Mouse (Mus musculus) small intestine, adult 2 months (tissue): ENCODE data around the gene Ovch2. TPM values are rescaled to one million over a fixed set of nuclear protein-coding genes. Genes with fewer than 3 reads are reported as not detected.

Experiments used
- H3K27ac ChIP-seq: fragments of 200-500 bp; 2 replicates; pipeline ENCODE4 v1.5.1; 2012; ENCODE audit warnings: low read depth, low read length, control low read depth, inconsistent platforms; ENCODE audit not compliant: insufficient read depth
- H3K27me3 ChIP-seq: fragments of 200-500 bp; 2 replicates; pipeline ENCODE4 v1.6.1; 2012; ENCODE audit warnings: mild to moderate bottlenecking, moderate library complexity, low read length, inconsistent platforms; ENCODE audit not compliant: control insufficient read depth, insufficient read depth
- H3K36me3 ChIP-seq: fragments of 200-500 bp; 2 replicates; pipeline ENCODE4 v1.6.1; 2012; ENCODE audit warnings: mild to moderate bottlenecking, low read length, control low read depth, inconsistent platforms; ENCODE audit not compliant: control insufficient read depth, insufficient read depth
- H3K4me1 ChIP-seq: fragments of 200-500 bp; 2 replicates; pipeline ENCODE4 v1.6.1; 2012; ENCODE audit warnings: low read length, inconsistent platforms, mixed read lengths; ENCODE audit not compliant: control insufficient read depth, insufficient read depth, insufficient read length
- H3K4me3 ChIP-seq: fragments of 200-500 bp; 2 replicates; pipeline ENCODE4 v1.5.1; 2012; ENCODE audit warnings: low read depth, mild to moderate bottlenecking, control low read depth, inconsistent platforms, low read length, moderate library complexity
- CTCF ChIP-seq: fragments of 200-500 bp; IDR thresholded peaks from 2 replicates; pipeline ENCODE4 v1.5.1; 2012; ENCODE audit warnings: low read depth, mild to moderate bottlenecking, control low read depth, inconsistent platforms, low read length, moderate library complexity, mixed read lengths; ENCODE audit not compliant: insufficient replicate concordance, insufficient read length; ENCODE audit errors: extremely low read depth
- POLR2A ChIP-seq: fragments of 200-500 bp; IDR thresholded peaks from 2 replicates; pipeline ENCODE4 v1.6.1; 2012; ENCODE audit warnings: low read depth, mild to moderate bottlenecking, control low read depth, inconsistent platforms, low read length, moderate library complexity
- WGBS: fragments of 180-500 bp; shearing (Covaris S2); methylation state at CpG from one replicate; pipeline ENCODE4 v1.1.7; 2018; 5-methylcytosine and 5-hydroxymethylcytosine counted together
- polyA plus RNA-seq: library from polyadenylated mRNA; depleted of rRNA; stranded (reverse); fragments of >200 nt; gene quantifications from 2 replicates; pipeline ENCODE4 v1.2.3, GENCODE M21; 2012

Ovch2 gene
- polyA plus RNA-seq, 1 experiment = not detected

- Histone ChIP-seq H3K4me3 (no peak overlapping the region), H3K36me3 (no peaks in the 10 kb centered on the region), H3K4me1 (no peaks in the 10 kb centered on the region; the same call in 1 of the 2 replicates), H3K27ac (no peak overlapping the region), H3K27me3 (no peaks in the 10 kb centered on the region)
- 85% methylated on average over 3 of the region's 3 CpGs for WGBS
- TF ChIP-seq POLR2A = no peak
- TF ChIP-seq CTCF = no peak
These were observed 45.1 kb downstream of the Ovch2 start for GRCm38 (mm10) chr7:107755905-107756304.

DNA sequence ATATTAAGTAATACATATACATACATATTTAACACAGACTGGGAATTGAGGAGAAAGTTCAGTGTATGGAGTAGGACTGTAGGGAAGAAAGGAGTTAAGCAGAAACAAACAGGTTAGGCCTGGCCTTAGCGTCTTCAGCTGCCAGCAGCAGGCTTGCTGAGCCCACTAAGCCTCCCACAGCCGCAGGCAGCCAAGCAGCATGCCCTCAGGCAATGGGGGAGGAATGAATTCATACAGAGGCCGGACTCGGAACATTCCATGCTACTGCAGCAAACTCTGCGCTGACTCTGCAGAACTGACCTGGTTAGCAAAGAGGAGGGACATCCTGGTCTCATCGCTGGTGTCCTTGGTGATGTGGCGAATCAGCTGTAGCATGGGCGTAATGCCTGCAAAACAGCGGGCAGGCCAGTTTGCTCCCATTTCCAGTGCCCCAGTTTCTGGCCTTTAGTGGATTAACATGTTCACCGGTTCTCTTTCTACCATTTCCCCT, 48.9 kb downstream of the Ovch2 start:
- Histone ChIP-seq H3K36me3 (no peaks in the 10 kb centered on the region), H3K4me1 (no peaks in the 10 kb centered on the region), H3K27me3 (no peaks in the 10 kb centered on the region), H3K4me3 (no peak overlapping the region), H3K27ac (no peak overlapping the region)
- TF ChIP-seq POLR2A = no peak
- no peak for TF ChIP-seq CTCF
- 90% methylated on average over 10 of the region's 10 CpGs for WGBS

DNA sequence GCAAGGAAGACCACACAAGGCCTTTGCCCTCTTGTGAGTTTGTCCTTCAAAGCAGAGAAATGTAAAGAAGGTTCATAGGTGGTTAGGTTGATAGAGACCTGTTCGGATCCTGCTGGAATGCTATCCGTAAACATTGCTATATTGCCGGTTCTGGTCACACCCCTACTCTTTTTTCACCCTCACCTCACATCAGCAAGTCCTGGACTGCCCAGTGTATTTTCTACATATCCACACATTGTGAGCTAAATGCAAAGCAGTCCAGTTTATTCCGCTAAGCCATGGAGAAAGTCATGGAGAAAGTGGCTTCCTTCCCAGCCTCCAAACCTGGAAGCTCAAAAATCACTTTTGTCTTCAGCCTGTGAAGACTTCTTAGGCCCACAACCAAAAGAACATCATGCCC, 51.3 kb downstream of the Ovch2 start:
- TF ChIP-seq CTCF = no peak
- no peak for TF ChIP-seq POLR2A
- H3K4me1 ChIP-seq = no peaks in the 10 kb centered on the region
- WGBS = 75% methylated on average over 4 of the region's 4 CpGs
- no peak overlapping the region for H3K4me3 ChIP-seq
- H3K36me3 ChIP-seq = peaks cover 13% of the 10 kb centered on the region
- no peak overlapping the region for H3K27ac ChIP-seq
- H3K27me3 ChIP-seq = no peaks in the 10 kb centered on the region

GRCm38 (mm10) chr7:107749270-107749669, 51.7 kb downstream of the Ovch2 start:
- no peaks in the 10 kb centered on the region for H3K27me3 ChIP-seq
- H3K4me1 ChIP-seq = no peaks in the 10 kb centered on the region
- 5% methylated on average over 3 of the region's 3 CpGs for WGBS
- no peak overlapping the region for H3K27ac ChIP-seq
- TF ChIP-seq POLR2A (no peak), CTCF (no peak)
- no peak overlapping the region for H3K4me3 ChIP-seq
- H3K36me3 ChIP-seq = peaks cover 16% of the 10 kb centered on the region

- Histone ChIP-seq H3K4me3 (no peak overlapping the region), H3K36me3 (peaks cover 28% of the 10 kb centered on the region), H3K27me3 (no peaks in the 10 kb centered on the region), H3K27ac (no peak overlapping the region), H3K4me1 (no peaks in the 10 kb centered on the region)
- peak; percentile 66; the same call in 1 of the 2 replicates for TF ChIP-seq CTCF
- no peak for TF ChIP-seq POLR2A
- 15% methylated on average over 2 of the region's 2 CpGs for WGBS
These were observed 53.1 kb downstream of the Ovch2 start for GRCm38 (mm10) chr7:107747954-107748353.

DNA sequence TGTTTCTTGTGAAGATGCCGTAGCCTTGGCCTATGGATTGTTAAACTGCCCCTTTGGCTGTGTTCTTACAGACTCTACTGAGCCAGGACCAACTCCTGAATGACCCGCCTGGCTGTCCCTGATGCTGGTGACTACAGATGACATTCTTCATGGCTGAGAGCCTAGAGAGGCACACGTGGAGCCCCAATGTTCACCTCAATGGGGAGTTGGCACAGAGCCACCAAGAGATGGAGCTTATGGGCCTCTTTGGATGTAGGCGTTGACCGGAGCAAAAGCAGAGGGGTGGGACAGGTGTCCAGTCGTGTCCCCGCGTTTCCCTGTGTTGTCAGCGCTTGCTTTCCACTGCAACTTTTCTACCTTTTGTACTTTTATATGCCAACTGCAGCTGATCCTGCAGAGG, 53.5 kb downstream of the Ovch2 start:
- Histone ChIP-seq H3K4me1 (no peaks in the 10 kb centered on the region), H3K4me3 (no peak overlapping the region), H3K36me3 (peaks cover 31% of the 10 kb centered on the region), H3K27me3 (no peaks in the 10 kb centered on the region), H3K27ac (no peak overlapping the region)
- no peak for TF ChIP-seq CTCF
- no peak for TF ChIP-seq POLR2A
- 83% methylated on average over 9 of the region's 9 CpGs for WGBS

DNA sequence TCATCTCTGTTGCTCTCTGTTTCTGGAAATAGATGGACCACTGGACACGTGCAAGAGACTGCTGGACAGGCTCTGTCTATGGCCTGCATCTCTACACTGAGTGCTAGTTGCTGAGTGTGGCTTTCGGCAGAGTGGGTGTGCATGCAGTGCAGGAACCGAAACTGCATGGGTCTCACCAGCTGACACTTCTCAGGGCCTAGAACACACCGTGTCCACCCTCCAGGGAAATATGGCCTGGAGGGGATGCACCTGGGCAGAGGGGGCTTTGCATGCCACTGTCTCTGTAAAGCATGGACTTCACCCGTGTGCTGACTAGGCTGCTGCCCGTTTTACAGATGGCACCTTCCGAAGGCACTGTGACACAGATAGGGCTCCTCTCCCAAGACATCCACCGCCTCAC, 55.0 kb downstream of the Ovch2 start:
- H3K27me3 ChIP-seq = no peaks in the 10 kb centered on the region
- WGBS = 84% methylated on average over 8 of the region's 8 CpGs
- H3K36me3 ChIP-seq = peaks cover 34% of the 10 kb centered on the region
- H3K4me1 ChIP-seq = no peaks in the 10 kb centered on the region
- no peak for TF ChIP-seq POLR2A
- no peak for TF ChIP-seq CTCF
- no peak overlapping the region for H3K4me3 ChIP-seq
- H3K27ac ChIP-seq = no peak overlapping the region
